Mouse (Mus musculus): ENCODE measurements at regions not wholly inside any gene's neighbourhood (a gene's known extent, or its start where the extent isn't known, plus 50 kb on each side); places are given as distances from the start of the nearest gene placed in this dataset.

- no peaks in the 10 kb centered on the region for H3K36me3 ChIP-seq (ENCODE audit: insufficient read depth, low read length)
- H3K9me3 ChIP-seq (ENCODE audit: low read length): no peaks in the 10 kb centered on the region
- no peak for ATAC-seq
- no peak for DNase-seq (ENCODE audit: low spot score)
- no peaks in the 10 kb centered on the region for H3K27me3 ChIP-seq (ENCODE audit: insufficient read depth, low read length)
- no peaks in the 10 kb centered on the region for H3K4me1 ChIP-seq (ENCODE audit: insufficient read depth, low read length)
- WGBS: 69% methylated on average over 6 of the region's 6 CpGs
- no peak for TF ChIP-seq CTCF (IDR thresholded peaks at IDR 0.05; ENCODE audit: low read depth)
- no peak overlapping the region for H3K4me2 ChIP-seq (ENCODE audit: low read depth, low read length)
- no peak overlapping the region for H3K27ac ChIP-seq
- H3K9ac ChIP-seq (replicated peaks; ENCODE audit: low read length): no peak overlapping the region
- H3K4me3 ChIP-seq (ENCODE audit: low read length): no peak overlapping the region
These were observed 299.3 kb downstream of the 1700008P02Rik start for GRCm38 (mm10) chr3:6320818-6321504.

GRCm38 (mm10) chr3:6289500-6289899 is 330.7 kb downstream of the 1700008P02Rik start:
- Histone ChIP-seq H3K9me3 (ENCODE audit: low read length) (no peaks in the 10 kb centered on the region), H3K4me2 (ENCODE audit: low read depth, low read length) (no peak overlapping the region), H3K4me3 (ENCODE audit: low read length) (no peak overlapping the region), H3K27ac (no peak overlapping the region), H3K4me1 (ENCODE audit: insufficient read depth, low read length) (no peaks in the 10 kb centered on the region), H3K27me3 (ENCODE audit: insufficient read depth, low read length) (no peaks in the 10 kb centered on the region), H3K36me3 (ENCODE audit: insufficient read depth, low read length) (no peaks in the 10 kb centered on the region), H3K9ac (replicated peaks; ENCODE audit: low read length) (no peak overlapping the region)
- ATAC-seq: no peak
- TF ChIP-seq CTCF (IDR thresholded peaks at IDR 0.05; ENCODE audit: low read depth): no peak
- peak; percentile 6 for DNase-seq (ENCODE audit: low spot score)

- no peak for TF ChIP-seq CTCF (IDR thresholded peaks at IDR 0.05; ENCODE audit: low read depth)
- no peak overlapping the region for H3K9ac ChIP-seq (replicated peaks; ENCODE audit: low read length)
- H3K4me3 ChIP-seq (ENCODE audit: low read length): no peak overlapping the region
- no peaks in the 10 kb centered on the region for H3K9me3 ChIP-seq (ENCODE audit: low read length)
- no peaks in the 10 kb centered on the region for H3K4me1 ChIP-seq (ENCODE audit: insufficient read depth, low read length)
- H3K4me2 ChIP-seq (ENCODE audit: low read depth, low read length): no peak overlapping the region
- H3K27ac ChIP-seq: no peak overlapping the region
- no peaks in the 10 kb centered on the region for H3K36me3 ChIP-seq (ENCODE audit: insufficient read depth, low read length)
- DNase-seq (ENCODE audit: low spot score) (no peak), ATAC-seq (no peak)
- no peaks in the 10 kb centered on the region for H3K27me3 ChIP-seq (ENCODE audit: insufficient read depth, low read length)
These were observed 339.6 kb downstream of the 1700008P02Rik start for GRCm38 (mm10) chr3:6280636-6281035.

Small RNA genes lying in the stretch of these regions (microRNA-seq; reads per million reads assigned to microRNA genes)
- 0 reads per million in 2 experiments for gene Gm23147
